Mouse (Mus musculus) testis, adult 2 months (tissue): ENCODE results near the gene Thbs3.
"Not testable (repeated sequence)": the region's sequence is repeated elsewhere in the genome, so short reads cannot be mapped to it uniquely, and the experiment has no call there.

Experiments used
- CTCF ChIP-seq: fragments of 200-500 bp; IDR thresholded peaks from 2 replicates; pipeline ENCODE4 v1.5.1; 2012; ENCODE audit warnings: low read depth, mild to moderate bottlenecking, inconsistent platforms, low read length, moderate library complexity; ENCODE audit not compliant: control insufficient read depth, insufficient read depth, insufficient replicate concordance
- POLR2A ChIP-seq: fragments of 200-500 bp; IDR thresholded peaks from 2 replicates; pipeline ENCODE4 v1.6.1; 2012; ENCODE audit warnings: low read depth, mild to moderate bottlenecking, inconsistent platforms, low read length, moderate library complexity; ENCODE audit not compliant: control insufficient read depth

DNA sequence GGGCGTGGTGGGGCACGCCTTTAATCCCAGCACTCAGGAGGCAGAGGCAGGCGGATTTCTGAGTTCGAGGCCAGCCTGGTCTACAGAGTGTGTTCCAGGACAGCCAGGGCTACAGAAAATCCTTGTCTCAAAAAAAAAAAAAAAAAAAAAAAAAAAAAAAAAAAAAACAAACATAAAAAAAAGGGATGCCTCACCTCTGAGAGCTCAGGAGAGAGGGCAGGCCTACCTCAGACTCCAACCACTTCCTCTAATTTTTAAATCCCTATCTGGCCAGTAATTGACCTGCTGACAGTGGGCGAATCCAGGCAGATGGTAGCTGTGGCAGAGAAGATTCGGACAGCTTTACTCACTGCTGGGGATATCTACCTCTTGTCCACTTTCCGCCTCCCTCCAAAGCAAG is 1.4 kb downstream of the Thbs3 start:
- not testable (repeated sequence) for TF ChIP-seq POLR2A, CTCF
